Mouse (Mus musculus) limb, embryonic 14.5 days (tissue): Measurements from ENCODE around the gene Dab1. TPM values are rescaled to one million over a fixed set of nuclear protein-coding genes. Genes with fewer than 3 reads are reported as not detected.
A peak's percentile ranks its signal among the peaks of the same experiment; 100 is the strongest.

Experiments
- ATAC-seq: fragments of 200-750 bp; cut with Nextera tagmentation; 2 replicates; pipeline ENCODE4 v1.8.0; 2017; ENCODE audit warnings: low read depth, moderate number of reproducible peaks, moderate TSS enrichment; ENCODE audit not compliant: low FRiP score
- DNase-seq: peaks from one replicate; pipeline ENCODE4 v3.0.0-alpha.2; 2015; ENCODE audit warnings: low spot score
- H3K27ac ChIP-seq: fragments of 300-500 bp; sonication (generic); replicated peaks from 2 replicates; pipeline ENCODE4 v1.5.1; 2014; ENCODE audit warnings: low read depth, mild to moderate bottlenecking, low read length, moderate library complexity, mixed read lengths
- H3K27me3 ChIP-seq: fragments of 300-500 bp; sonication (generic); 2 replicates; pipeline ENCODE4 v1.6.1; 2014; ENCODE audit warnings: low read length, mixed read lengths; ENCODE audit not compliant: control insufficient read depth, insufficient read depth
- H3K36me3 ChIP-seq: fragments of 300-500 bp; sonication (generic); 2 replicates; pipeline ENCODE4 v1.6.1; 2014; ENCODE audit warnings: mild to moderate bottlenecking, low read length, moderate library complexity, mixed read lengths; ENCODE audit not compliant: control insufficient read depth, insufficient read depth
- H3K4me1 ChIP-seq: fragments of 300-500 bp; sonication (generic); 2 replicates; pipeline ENCODE4 v1.6.1; 2014; ENCODE audit warnings: antibody characterized with exemption, low read length, mixed read lengths; ENCODE audit not compliant: control insufficient read depth, insufficient read depth
- H3K4me2 ChIP-seq: fragments of 300-500 bp; sonication (generic); replicated peaks from 2 replicates; pipeline ENCODE4 v1.6.1; 2014; ENCODE audit warnings: low read depth, mild to moderate bottlenecking, low read length, moderate library complexity; ENCODE audit not compliant: severe bottlenecking
- H3K4me3 ChIP-seq: fragments of 300-500 bp; sonication (generic); replicated peaks from 2 replicates; pipeline ENCODE4 v1.5.1; 2014; ENCODE audit warnings: low read length
- H3K9ac ChIP-seq: fragments of 300-500 bp; sonication (generic); 2 replicates; pipeline ENCODE4 v1.6.1; 2014; ENCODE audit warnings: mild to moderate bottlenecking, low read depth, low read length, moderate library complexity; ENCODE audit not compliant: severe bottlenecking
- H3K9me3 ChIP-seq: fragments of 300-500 bp; sonication (generic); 2 replicates; pipeline ENCODE4 v1.6.1; 2016; ENCODE audit warnings: low read length; ENCODE audit not compliant: control insufficient read depth
- POLR2A ChIP-seq: fragments of 200-500 bp; IDR thresholded peaks from 2 replicates; pipeline ENCODE4 v1.8.0; 2012; ENCODE audit warnings: inconsistent platforms, mild to moderate bottlenecking, moderate library complexity, borderline replicate concordance; ENCODE audit not compliant: insufficient read depth, insufficient read length; ENCODE audit errors: extremely low read depth
- WGBS: fragments of 180-500 bp; shearing (Covaris S2); extraction: QIAGEN DNeasy Blood & Tissue Kit; methylation state at CpG from one replicate; pipeline ENCODE4 v1.1.7; 2014; 5-methylcytosine and 5-hydroxymethylcytosine counted together
- polyA plus RNA-seq, 2 experiments: library from polyadenylated mRNA; depleted of rRNA in 1 of 2; stranded (reverse) in 1 of 2; unstranded in 1 of 2; fragments of >200 nt; fragmentation: Nextera tagmentation in 1 of 2; extraction: Ambion mirVana in 1 of 2; gene quantifications; 2 replicates each; pipeline versions ENCODE4 v1.2.1 to v1.2.3; 2012 to 2014

Gene Dab1
- polyA plus RNA-seq, 2 experiments: 5.5 to 12.1 TPM

DNA sequence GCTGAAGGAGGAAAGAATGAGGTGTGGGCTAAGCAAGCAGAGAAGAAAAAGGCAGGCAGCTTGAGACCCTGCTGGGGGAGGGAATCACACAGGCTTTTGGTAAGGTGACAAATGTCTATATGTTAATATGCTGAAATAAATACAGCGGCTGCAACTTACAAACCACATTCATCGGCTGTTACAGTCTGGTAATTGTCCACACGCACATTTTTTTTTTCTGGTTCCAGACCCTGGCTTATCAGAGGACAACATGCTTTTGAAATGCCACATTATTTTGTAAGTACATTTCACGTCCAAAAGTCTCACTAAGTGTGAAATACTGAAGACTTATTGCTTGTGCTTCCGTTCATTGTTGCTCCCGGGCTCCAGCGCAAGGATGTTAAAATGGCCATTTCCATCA, 225.5 kb downstream of the Dab1 start:
- H3K36me3 ChIP-seq: no peaks in the 10 kb centered on the region
- no peak overlapping the region for H3K4me3 ChIP-seq
- H3K4me2 ChIP-seq: no peak overlapping the region
- no peaks in the 10 kb centered on the region for H3K27me3 ChIP-seq
- ATAC-seq: no peak
- no peak for DNase-seq
- WGBS: 72% methylated on average over 7 of the region's 7 CpGs
- no peak overlapping the region for H3K27ac ChIP-seq
- H3K9me3 ChIP-seq: no peaks in the 10 kb centered on the region
- no peak overlapping the region for H3K9ac ChIP-seq
- no peaks in the 10 kb centered on the region for H3K4me1 ChIP-seq
- TF ChIP-seq POLR2A: no peak

DNA sequence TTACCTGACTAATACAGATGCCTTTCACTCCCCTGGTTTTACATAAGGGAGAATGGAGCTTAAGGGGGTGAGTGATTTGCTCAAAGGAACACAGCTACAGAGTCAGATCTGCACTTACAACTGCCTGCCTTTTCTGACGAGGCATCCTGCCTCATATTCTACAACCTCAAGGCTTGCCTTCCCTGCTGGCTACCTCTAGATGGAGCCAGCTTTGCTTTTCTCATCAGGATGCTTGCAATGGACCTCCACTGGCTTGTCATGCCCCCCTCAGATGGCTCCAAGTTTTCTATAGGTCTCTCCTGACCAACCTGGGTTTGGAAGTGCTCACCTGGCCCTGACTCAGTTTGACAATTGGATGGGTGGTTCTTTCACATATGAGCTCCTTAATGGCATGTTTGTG, 238.0 kb downstream of the Dab1 start:
- Histone ChIP-seq H3K27me3 (no peaks in the 10 kb centered on the region), H3K27ac (no peak overlapping the region), H3K9ac (no peak overlapping the region), H3K4me1 (no peaks in the 10 kb centered on the region), H3K9me3 (no peaks in the 10 kb centered on the region), H3K4me3 (no peak overlapping the region), H3K36me3 (no peaks in the 10 kb centered on the region), H3K4me2 (no peak overlapping the region)
- ATAC-seq: no peak
- no peak for TF ChIP-seq POLR2A
- 31% methylated on average over 1 of the region's 1 CpGs for WGBS
- no peak for DNase-seq

DNA sequence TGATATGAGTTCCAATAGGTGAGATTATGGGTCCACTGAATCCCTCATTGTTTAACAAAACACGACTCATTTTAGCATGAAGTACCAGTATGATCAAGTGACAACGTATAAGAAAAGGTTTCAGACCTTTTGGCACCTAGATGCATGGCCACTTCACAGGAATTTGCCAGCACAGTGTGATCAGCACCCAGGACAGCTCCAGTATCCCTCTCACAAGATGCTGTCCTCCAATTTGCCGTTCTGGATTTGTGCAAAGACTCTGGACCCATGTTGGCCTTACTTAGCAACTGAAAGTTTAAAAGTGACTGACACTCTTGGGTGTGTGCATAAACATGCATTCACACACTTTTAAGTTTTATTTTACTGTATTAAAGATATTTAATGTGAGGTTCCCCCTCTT, 256.4 kb downstream of the Dab1 start:
- H3K4me2 ChIP-seq: no peak overlapping the region
- no peak overlapping the region for H3K27ac ChIP-seq
- H3K9me3 ChIP-seq: no peaks in the 10 kb centered on the region
- no peak for ATAC-seq
- H3K9ac ChIP-seq: no peak overlapping the region
- no peak for TF ChIP-seq POLR2A
- no peaks in the 10 kb centered on the region for H3K4me1 ChIP-seq
- no peak overlapping the region for H3K4me3 ChIP-seq
- DNase-seq: peak; percentile 75
- no peaks in the 10 kb centered on the region for H3K36me3 ChIP-seq
- H3K27me3 ChIP-seq: no peaks in the 10 kb centered on the region
- 20% methylated on average over 3 of the region's 3 CpGs for WGBS

DNA sequence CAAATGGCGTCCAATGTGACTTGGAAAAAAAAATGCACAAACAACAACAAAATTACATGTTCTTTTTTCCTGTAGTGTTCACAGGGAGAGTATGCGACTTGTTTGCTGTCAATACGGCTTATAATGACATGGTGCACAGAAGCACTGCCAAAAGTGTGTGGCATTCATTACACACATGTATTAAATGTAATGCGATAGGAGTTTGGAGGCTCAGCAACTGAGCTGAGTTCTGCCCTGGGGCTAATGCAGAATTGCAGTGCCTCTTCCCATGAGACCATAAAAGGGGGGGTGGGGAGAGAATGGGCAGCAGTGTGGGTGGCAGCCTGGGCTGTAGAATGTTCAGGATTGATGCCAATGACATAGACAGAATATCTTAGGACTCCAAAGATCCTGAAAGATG, 259.7 kb downstream of the Dab1 start:
- H3K4me2 ChIP-seq: no peak overlapping the region
- H3K9ac ChIP-seq: no peak overlapping the region
- no peak overlapping the region for H3K27ac ChIP-seq
- H3K36me3 ChIP-seq: no peaks in the 10 kb centered on the region
- 26% methylated on average over 4 of the region's 4 CpGs for WGBS
- no peak for TF ChIP-seq POLR2A
- no peaks in the 10 kb centered on the region for H3K27me3 ChIP-seq
- H3K4me3 ChIP-seq: no peak overlapping the region
- no peak for DNase-seq
- no peak for ATAC-seq
- H3K4me1 ChIP-seq: no peaks in the 10 kb centered on the region
- H3K9me3 ChIP-seq: no peaks in the 10 kb centered on the region

DNA sequence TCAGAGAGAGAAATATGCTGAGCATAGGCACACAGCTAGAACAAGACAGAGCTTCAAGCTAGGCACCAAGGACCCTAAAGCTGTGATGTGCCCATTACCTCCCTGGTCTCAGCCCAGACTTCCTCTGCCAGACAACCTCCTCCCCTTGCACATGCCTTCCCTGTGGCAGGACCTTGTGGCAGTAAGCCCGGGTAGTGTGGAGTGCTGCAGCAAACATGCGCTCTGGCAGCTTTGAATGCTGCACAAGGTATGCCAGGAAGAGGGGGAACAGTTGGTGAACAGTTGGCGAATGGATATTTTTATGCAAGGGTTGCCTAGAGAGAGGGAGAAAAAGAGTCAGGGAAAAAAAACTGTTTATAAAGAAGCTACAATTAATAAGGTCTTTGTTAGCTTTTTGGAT, 262.5 kb downstream of the Dab1 start:
- Histone ChIP-seq H3K36me3 (no peaks in the 10 kb centered on the region), H3K4me1 (no peaks in the 10 kb centered on the region), H3K9me3 (no peaks in the 10 kb centered on the region), H3K9ac (no peak overlapping the region), H3K27me3 (no peaks in the 10 kb centered on the region), H3K4me2 (no peak overlapping the region), H3K27ac (no peak overlapping the region), H3K4me3 (no peak overlapping the region)
- 73% methylated on average over 3 of the region's 3 CpGs for WGBS
- ATAC-seq (no peak), DNase-seq (no peak)
- no peak for TF ChIP-seq POLR2A

GRCm38 (mm10) chr4:103888086-103888485, 268.9 kb downstream of the Dab1 start:
- H3K27me3 ChIP-seq: no peaks in the 10 kb centered on the region
- no peak overlapping the region for H3K4me3 ChIP-seq
- H3K4me1 ChIP-seq: no peaks in the 10 kb centered on the region
- H3K4me2 ChIP-seq: no peak overlapping the region
- ATAC-seq: no peak
- H3K27ac ChIP-seq: no peak overlapping the region
- no peaks in the 10 kb centered on the region for H3K36me3 ChIP-seq
- no peaks in the 10 kb centered on the region for H3K9me3 ChIP-seq
- WGBS: 85% methylated on average over 2 of the region's 2 CpGs
- no peak for TF ChIP-seq POLR2A
- no peak for DNase-seq
- H3K9ac ChIP-seq: no peak overlapping the region
